Mouse (Mus musculus): ENCODE results near the gene Olfr1261.

Gene Olfr1261

DNA sequence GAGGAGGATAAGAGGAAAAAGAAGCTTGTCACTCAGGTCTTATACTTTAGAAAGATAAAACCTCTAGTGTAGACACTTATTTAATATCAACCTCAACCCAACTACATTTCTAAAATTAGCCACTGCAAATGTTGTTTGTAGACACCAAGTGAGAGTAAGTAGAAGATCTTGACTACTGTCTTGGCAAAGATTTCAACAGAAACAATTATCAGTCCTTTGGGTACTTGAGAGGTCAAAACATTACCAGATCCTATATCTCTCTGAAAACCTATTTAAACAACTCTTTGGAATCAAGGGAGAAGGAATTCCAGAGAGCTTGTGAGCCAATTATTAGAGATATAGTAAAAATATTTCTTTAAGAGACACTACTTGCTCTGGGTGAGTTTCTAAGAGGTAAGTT is at the start of gene Olfr1261:
Gene Olfr1261, plus strand, starts transcription at position 301 of the 400 bp plus-strand sequence.
- in situ Hi-C loops (cut with MboI, MseI): no loop called here

- in situ Hi-C loops (cut with MboI, MseI): no loop called here
Observed at GRCm38 (mm10) chr2:89948564-89948963, 42.5 kb upstream of the Olfr1261 start, which contains the start of gene Olfr1259. Gene Olfr1259, minus strand, starts transcription at chr2:89948664.

- in situ Hi-C loops (cut with MboI, MseI): no loop called here
Observed at GRCm38 (mm10) chr2:89974184-89974583, 16.8 kb upstream of the Olfr1261 start, which contains the start of gene Olfr1260. Gene Olfr1260, plus strand, starts transcription at chr2:89974340.

- in situ Hi-C loops (cut with MboI, MseI): no loop called here
Observed at GRCm38 (mm10) chr2:89977709-89978108, 13.3 kb upstream of the Olfr1261 start.

DNA sequence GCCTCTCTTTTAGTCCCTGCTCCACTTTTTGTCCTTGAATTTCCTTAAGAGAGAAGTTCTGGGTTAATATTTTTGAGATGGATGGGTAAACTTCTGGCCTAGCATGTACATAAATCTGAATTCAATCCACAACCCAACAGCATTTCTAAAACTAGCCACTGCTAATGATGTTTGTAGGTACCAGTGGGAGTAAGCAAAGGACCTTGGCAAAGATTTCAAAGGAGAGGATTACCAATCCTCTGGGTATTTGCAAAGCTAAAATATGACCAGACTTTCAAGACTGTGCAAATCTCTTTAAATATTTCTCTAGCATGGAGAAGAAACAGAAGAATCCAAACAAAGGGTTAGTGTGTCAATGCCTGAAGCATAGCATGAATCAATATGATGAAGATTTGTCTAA is 8.8 kb downstream of the Olfr1261 start, which contains the start of gene Olfr1262:
Gene Olfr1262, plus strand, starts transcription at position 301 of the 400 bp plus-strand sequence.
- in situ Hi-C loops (cut with MboI, MseI): no loop called here

DNA sequence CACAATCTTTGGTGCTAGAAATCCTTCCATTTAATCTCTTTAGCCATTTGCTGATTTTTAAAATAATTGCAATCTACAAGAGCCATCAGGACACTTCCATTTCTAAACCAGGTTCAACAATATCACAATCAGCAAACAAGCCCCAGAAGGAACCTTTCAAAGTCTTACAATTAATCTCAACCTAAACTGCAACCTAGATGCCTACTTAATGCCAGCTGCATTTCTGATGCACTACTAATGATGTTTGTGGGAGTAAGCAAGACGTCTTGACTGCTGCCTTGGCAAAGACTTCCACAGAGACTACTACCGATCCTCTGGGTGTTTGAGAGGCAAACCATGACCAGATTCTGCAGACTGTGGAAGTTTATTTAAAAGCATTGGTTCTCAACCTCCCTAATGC is 20.8 kb downstream of the Olfr1261 start, which contains the start of gene Olfr1263:
Gene Olfr1263, plus strand, starts transcription at position 301 of the 400 bp plus-strand sequence.
- in situ Hi-C loops (cut with MboI, MseI): no loop called here

GRCm38 (mm10) chr2:90025477-90025876 is 34.5 kb downstream of the Olfr1261 start, which contains the start of gene Olfr1264:
Gene Olfr1264, minus strand, starts transcription at chr2:90025577.
- in situ Hi-C loops (cut with MboI, MseI): no loop called here

- in situ Hi-C loops (cut with MboI, MseI): no loop called here
Observed at GRCm38 (mm10) chr2:90035037-90035436, 44.0 kb downstream of the Olfr1261 start, which contains the start of gene Olfr1265. Gene Olfr1265, plus strand, starts transcription at chr2:90035337.
